In the genomic region with DNA sequence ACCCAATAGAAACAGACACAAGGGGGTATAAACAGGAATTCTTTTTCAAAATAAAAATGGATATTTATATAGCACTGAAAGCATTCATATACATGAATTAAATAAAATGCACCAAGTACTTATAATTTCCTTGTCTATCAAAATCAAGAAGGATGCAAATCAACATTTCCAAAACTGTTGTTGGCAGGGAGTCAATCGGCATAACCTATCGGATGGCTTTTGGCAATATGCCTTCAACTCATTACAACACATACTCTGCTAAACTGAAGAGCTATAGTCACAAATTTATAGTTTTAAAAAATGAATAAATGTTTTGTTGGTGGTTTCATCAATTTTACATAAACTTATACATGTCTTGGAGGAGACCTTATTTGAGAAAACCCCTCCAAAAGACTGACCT, we compare ENCODE assay signal across 35 mouse cellular contexts.
"Had no signal": no experiment of that assay in that cellular context is flagged by ENCODE, and none has a peak within 500 bp of the region (broad histone marks: within the 10 kb centered on the region; RNA-seq: fewer than 3 reads in every experiment).

No protein-coding gene starts in this region.

- H3K9ac ChIP-seq: heart, embryonic 12.5 days; heart, embryonic 13.5 days; heart, embryonic 15.5 days; hindbrain, embryonic 12.5 days; hindbrain, embryonic 13.5 days; hindbrain, embryonic 14.5 days; hindbrain, embryonic 15.5 days; intestine, embryonic 15.5 days; kidney, embryonic 15.5 days had no signal

- H3K27ac ChIP-seq: heart, embryonic 13.5 days; heart, embryonic 15.5 days; hindbrain, embryonic 10.5 days; hindbrain, embryonic 12.5 days; hindbrain, embryonic 13.5 days; hindbrain, embryonic 14.5 days; hindbrain, embryonic 15.5 days; hindbrain, postnatal 0 days; intestine, embryonic 15.5 days; kidney, embryonic 15.5 days; kidney, postnatal 0 days; layer of hippocampus, adult 2 months; left cerebral cortex, adult 2 months had no signal

- H3K9me3 ChIP-seq: heart, embryonic 12.5 days; heart, embryonic 13.5 days; heart, embryonic 15.5 days; hindbrain, embryonic 10.5 days; hindbrain, embryonic 12.5 days; hindbrain, embryonic 13.5 days; hindbrain, embryonic 15.5 days; intestine, embryonic 15.5 days; kidney, embryonic 15.5 days had no signal

- H3K36me3 ChIP-seq: heart, embryonic 15.5 days; hindbrain, embryonic 12.5 days; intestine, embryonic 15.5 days had no signal

- ATAC-seq: hindbrain, embryonic 16.5 days; hindbrain, postnatal 0 days; inflammation-experienced regulatory T-cells, adult 6 months; intestine, embryonic 15.5 days; intestine, embryonic 16.5 days; intestine, postnatal 0 days had no signal

- H3K27me3 ChIP-seq: heart, embryonic 12.5 days; heart, embryonic 13.5 days; heart, embryonic 15.5 days; hindbrain, embryonic 12.5 days; hindbrain, embryonic 13.5 days; hindbrain, embryonic 15.5 days; intestine, embryonic 15.5 days; kidney, embryonic 15.5 days had no signal

- H3K4me3 ChIP-seq: heart, embryonic 12.5 days; heart, embryonic 13.5 days; heart, embryonic 15.5 days; hindbrain, embryonic 10.5 days; hindbrain, embryonic 12.5 days; hindbrain, embryonic 13.5 days; hindbrain, embryonic 15.5 days; intestine, embryonic 15.5 days; kidney, embryonic 15.5 days; layer of hippocampus, adult 2 months; left cerebral cortex, adult 2 months had no signal

- H3K4me2 ChIP-seq: heart, embryonic 11.5 days; heart, embryonic 12.5 days; heart, embryonic 13.5 days; heart, embryonic 15.5 days; hindbrain, embryonic 12.5 days; hindbrain, embryonic 13.5 days; hindbrain, embryonic 14.5 days; hindbrain, embryonic 15.5 days; intestine, embryonic 15.5 days; kidney, embryonic 15.5 days had no signal

- DNase-seq: heart, postnatal 10 days; heart, postnatal 14 days; heart, postnatal 36 days; heart, postnatal 4 days; kidney, adult 11 months; kidney, adult 18-20 months; kidney, adult 2 months; kidney, adult 8-10 months; kidney, adult 9 months; kidney, postnatal 10 days; kidney, postnatal 14 days; kidney, postnatal 25 days; kidney, postnatal 36 days; kidney, postnatal 4 days; layer of hippocampus, adult 9-11 months; layer of hippocampus, postnatal 36 days had no signal

- H3K4me1 ChIP-seq: heart, embryonic 15.5 days; hindbrain, embryonic 10.5 days; hindbrain, embryonic 12.5 days; hindbrain, embryonic 13.5 days; hindbrain, embryonic 15.5 days; intestine, embryonic 15.5 days; kidney, embryonic 15.5 days had no signal
